Mouse (Mus musculus) WW6 (cell line): ENCODE measurements around the gene Veph1.

Source experiments
- DNase-seq: peaks from one replicate; pipeline ENCODE4 v3.0.0-alpha.2; 2013; ENCODE audit warnings: low read depth, low spot score

Veph1 gene

GRCm38 (mm10) chr3:66024220-66024792, 272.3 kb downstream of the Veph1 start:
- no peak for DNase-seq

GRCm38 (mm10) chr3:66019171-66019570, 277.5 kb downstream of the Veph1 start:
- no peak for DNase-seq

GRCm38 (mm10) chr3:66007632-66008401, 288.8 kb downstream of the Veph1 start:
- no peak for DNase-seq

GRCm38 (mm10) chr3:66004989-66005388, 291.6 kb downstream of the Veph1 start:
- DNase-seq: no peak

GRCm38 (mm10) chr3:66004220-66004951, 292.3 kb downstream of the Veph1 start:
- DNase-seq: no peak
